In genomic region chr10:43712657-43713056, GRCm38 (mm10) we compare ENCODE assay signal across 19 mouse cellular contexts.
DNase-seq lines count a peak whose midpoint lies in the region; ATAC-seq lines count a peak whose summit lies in the region.
"Had no signal": no experiment of that assay in that cellular context is flagged by ENCODE, and none has a peak within 500 bp of the region (broad histone marks: within the 10 kb centered on the region; RNA-seq: fewer than 3 reads in every experiment).

No protein-coding gene starts in this region.

- peak; percentile 93 for ATAC-seq in frontal cortex, adult (ENCODE audit: low TSS enrichment)
- ATAC-seq: activated CD4-positive, CD25-positive, alpha-beta regulatory T cell, adult 4 months; CD4-positive, CD25-positive, alpha-beta regulatory T cell, adult 4 months; forebrain, embryonic 14.5 days; forebrain, embryonic 16.5 days; Patski had no signal

- no peak for DNase-seq in frontal cortex, postnatal 14 days (ENCODE audit: low spot score in 2 of 2)
- peak; percentile 28 for DNase-seq in brain, adult 2 months (ENCODE audit: low read depth, low spot score)
- peak; percentile 59 for DNase-seq in telencephalon, adult 2 months (ENCODE audit: low read depth, low spot score)
- no peak for DNase-seq in yolk sac, embryonic 10.5 days (ENCODE audit: low spot score)
- DNase-seq: adrenal gland, adult 8-10 months; adrenal gland, postnatal 14 days; B cell, adult 2 months; cerebellum, adult 11-12 months; cerebellum, adult 2 months; cerebellum, adult 9-10 months; cerebellum, postnatal 10 days; cerebellum, postnatal 25 days; embryo, embryonic 11 days had no signal

Comparison
In these comparisons a context has a peak if more than half of its experiments do, and no peak if none do; other contexts are left out.
1. DNase-seq: peak in brain, adult 2 months (single experiment) and telencephalon, adult 2 months (single experiment); none in frontal cortex, postnatal 14 days (0 of 2) and yolk sac, embryonic 10.5 days (single experiment).